Mouse (Mus musculus) hindbrain, embryonic 11.5 days (tissue): ENCODE measurements around the gene Pin4. TPM values are rescaled to one million over a fixed set of nuclear protein-coding genes. Genes with fewer than 3 reads are reported as not detected.
A peak's percentile ranks its signal among the peaks of the same experiment; 100 is the strongest.

ENCODE experiments used
- ATAC-seq: fragments of 200-750 bp; cut with Nextera tagmentation; 2 replicates; pipeline ENCODE4 v1.8.0; 2017; ENCODE audit warnings: mild to moderate bottlenecking, moderate TSS enrichment, moderate library complexity; ENCODE audit not compliant: low FRiP score
- DNase-seq: peaks from one replicate; pipeline ENCODE4 v3.0.0-alpha.2; 2015; ENCODE audit warnings: low spot score
- H3K27ac ChIP-seq: fragments of 300-500 bp; sonication (generic); 2 replicates; pipeline ENCODE4 v1.5.1; 2014; ENCODE audit warnings: mild to moderate bottlenecking, low read depth, low read length
- H3K27me3 ChIP-seq: fragments of 300-500 bp; sonication (generic); 2 replicates; pipeline ENCODE4 v1.6.1; 2014; ENCODE audit warnings: mild to moderate bottlenecking, low read length, moderate library complexity, mixed read lengths; ENCODE audit not compliant: control insufficient read depth, insufficient read depth
- H3K36me3 ChIP-seq: fragments of 300-500 bp; sonication (generic); 2 replicates; pipeline ENCODE4 v1.6.1; 2014; ENCODE audit warnings: mild to moderate bottlenecking, low read length, moderate library complexity, mixed read lengths; ENCODE audit not compliant: control insufficient read depth, insufficient read depth
- H3K4me1 ChIP-seq: fragments of 300-500 bp; sonication (generic); replicated peaks from 2 replicates; pipeline ENCODE4 v1.6.1; 2014; ENCODE audit warnings: low read length, mixed read lengths; ENCODE audit not compliant: control insufficient read depth, insufficient read depth
- H3K4me2 ChIP-seq: fragments of 300-500 bp; sonication (generic); replicated peaks from 2 replicates; pipeline ENCODE4 v1.6.1; 2014; ENCODE audit warnings: mild to moderate bottlenecking, low read depth, low read length
- H3K4me3 ChIP-seq: fragments of 300-500 bp; sonication (generic); 2 replicates; pipeline ENCODE4 v1.5.1; 2014; ENCODE audit warnings: low read depth, low read length
- H3K9ac ChIP-seq: fragments of 300-500 bp; sonication (generic); 2 replicates; pipeline ENCODE4 v1.6.1; 2014; ENCODE audit warnings: low read depth, low read length
- H3K9me3 ChIP-seq: fragments of 300-500 bp; sonication (generic); 2 replicates; pipeline ENCODE4 v1.6.1; 2016; ENCODE audit warnings: low read length; ENCODE audit not compliant: control insufficient read depth
- WGBS: fragments of 180-500 bp; shearing (Covaris S2); extraction: QIAGEN DNeasy Blood & Tissue Kit; methylation state at CpG from one replicate; pipeline ENCODE4 v1.1.7; 2014; 5-methylcytosine and 5-hydroxymethylcytosine counted together
- polyA plus RNA-seq: library from polyadenylated mRNA; unstranded; fragments of >200 nt; fragmentation: Nextera tagmentation; extraction: Ambion mirVana; gene quantifications from 2 replicates; pipeline ENCODE4 v1.2.1, GENCODE M21; 2014

Pin4 gene
- polyA plus RNA-seq, result 70.7 and 81.7 TPM in 2 replicates

GRCm38 (mm10) chrX:102119042-102119864 is at the start of gene Pin4:
Pin4 (plus strand) TSS chrX:102119447.
- Histone ChIP-seq H3K4me1 (no peaks in the 10 kb centered on the region), H3K9ac (peak within 1 kb of the TSS; percentile 62), H3K9me3 (no peaks in the 10 kb centered on the region), H3K36me3 (no peaks in the 10 kb centered on the region), H3K4me3 (peak within 1 kb of the TSS; percentile 62), H3K4me2 (peak within 1 kb of the TSS; percentile 50), H3K27me3 (no peaks in the 10 kb centered on the region), H3K27ac (0 out of 2 replicates have a peak within 1 kb of the TSS, but pooled peaks have one; percentile 19)
- 19% methylated on average over 29 of the region's 30 CpGs for WGBS
- DNase-seq (peak; percentile 93), ATAC-seq (peak; percentile 97)

GRCm38 (mm10) chrX:102070591-102071471 is 48.4 kb upstream of the Pin4 start, which contains the start of gene Rtl5:
Rtl5 (minus strand) TSS chrX:102071304.
- peaks cover 6% of the 10 kb centered on the region; the same call in 1 of the 2 replicates for H3K27me3 ChIP-seq
- peak within 1 kb of the TSS; percentile 43 for H3K4me3 ChIP-seq
- peak within 1 kb of the TSS; percentile 65 for H3K9ac ChIP-seq
- ATAC-seq (peak; percentile 91), DNase-seq (peak; percentile 78)
- no peaks in the 10 kb centered on the region for H3K9me3 ChIP-seq
- H3K4me1 ChIP-seq, result no peaks in the 10 kb centered on the region
- H3K27ac ChIP-seq, result peak within 1 kb of the TSS; percentile 69
- no peaks in the 10 kb centered on the region for H3K36me3 ChIP-seq
- peak within 1 kb of the TSS; percentile 63 for H3K4me2 ChIP-seq
- 19% methylated on average over 61 of the region's 61 CpGs for WGBS

GRCm38 (mm10) chrX:102071517-102071916 is 47.7 kb upstream of the Pin4 start:
- WGBS, result 18% methylated on average over 2 of the region's 2 CpGs
- Histone ChIP-seq H3K4me3 (peak overlapping the region; percentile 43), H3K27ac (peak overlapping the region; percentile 69), H3K9ac (no peak overlapping the region), H3K9me3 (no peaks in the 10 kb centered on the region), H3K4me1 (no peaks in the 10 kb centered on the region), H3K36me3 (no peaks in the 10 kb centered on the region), H3K27me3 (peaks cover 6% of the 10 kb centered on the region; the same call in 1 of the 2 replicates), H3K4me2 (peak overlapping the region; percentile 63)
- DNase-seq, result no peak
- peak; percentile 25 for ATAC-seq

- DNase-seq (no peak), ATAC-seq (no peak)
- no peak overlapping the region for H3K4me2 ChIP-seq
- H3K27me3 ChIP-seq, result peaks cover 4% of the 10 kb centered on the region; the same call in 1 of the 2 replicates
- H3K36me3 ChIP-seq, result no peaks in the 10 kb centered on the region
- no peaks in the 10 kb centered on the region for H3K9me3 ChIP-seq
- no peak overlapping the region for H3K9ac ChIP-seq
- no peaks in the 10 kb centered on the region for H3K4me1 ChIP-seq
- H3K4me3 ChIP-seq, result no peak overlapping the region
- WGBS, result 63% methylated on average over 14 of the region's 14 CpGs
- H3K27ac ChIP-seq, result no peak overlapping the region
Measured at GRCm38 (mm10) chrX:102073605-102074325, 45.5 kb upstream of the Pin4 start.

- H3K4me1 ChIP-seq, result no peaks in the 10 kb centered on the region
- no peak overlapping the region for H3K27ac ChIP-seq
- ATAC-seq (no peak), DNase-seq (peak; percentile 21)
- H3K9me3 ChIP-seq, result no peaks in the 10 kb centered on the region
- no peak overlapping the region for H3K4me2 ChIP-seq
- H3K36me3 ChIP-seq, result no peaks in the 10 kb centered on the region
- H3K4me3 ChIP-seq, result no peak overlapping the region
- H3K27me3 ChIP-seq, result peaks cover 4% of the 10 kb centered on the region; the same call in 1 of the 2 replicates
- no peak overlapping the region for H3K9ac ChIP-seq
- 58% methylated on average over 5 of the region's 5 CpGs for WGBS
Measured at GRCm38 (mm10) chrX:102074435-102074834, 44.8 kb upstream of the Pin4 start.

- no peak overlapping the region for H3K27ac ChIP-seq
- H3K4me1 ChIP-seq, result no peaks in the 10 kb centered on the region
- no peak for DNase-seq
- H3K9me3 ChIP-seq, result no peaks in the 10 kb centered on the region
- WGBS, result 78% methylated on average over 4 of the region's 4 CpGs
- no peak overlapping the region for H3K9ac ChIP-seq
- peaks cover 4% of the 10 kb centered on the region; the same call in 1 of the 2 replicates for H3K27me3 ChIP-seq
- H3K4me2 ChIP-seq, result no peak overlapping the region
- no peak overlapping the region for H3K4me3 ChIP-seq
- H3K36me3 ChIP-seq, result no peaks in the 10 kb centered on the region
- ATAC-seq, result no peak
Measured at GRCm38 (mm10) chrX:102075158-102075557, 44.1 kb upstream of the Pin4 start.

GRCm38 (mm10) chrX:102076886-102077765 is 42.1 kb upstream of the Pin4 start:
- no peak overlapping the region for H3K4me2 ChIP-seq
- peaks cover 2% of the 10 kb centered on the region; the same call in 1 of the 2 replicates for H3K27me3 ChIP-seq
- no peak overlapping the region for H3K4me3 ChIP-seq
- no peaks in the 10 kb centered on the region for H3K4me1 ChIP-seq
- H3K27ac ChIP-seq, result no peak overlapping the region
- ATAC-seq, result no peak
- DNase-seq, result no peak
- no peaks in the 10 kb centered on the region for H3K36me3 ChIP-seq
- 86% methylated on average over 7 of the region's 7 CpGs for WGBS
- no peaks in the 10 kb centered on the region for H3K9me3 ChIP-seq
- no peak overlapping the region for H3K9ac ChIP-seq
